Mouse (Mus musculus) layer of hippocampus, postnatal 36 days (tissue): ENCODE data around the gene Grn. TPM values are rescaled to one million over a fixed set of nuclear protein-coding genes. Genes with fewer than 3 reads are reported as not detected.
A peak's percentile ranks its signal among the peaks of the same experiment; 100 is the strongest.

Source experiments
- DNase-seq, 2 experiments: peaks; one replicate each; pipeline ENCODE4 v3.0.0; 2022
- total RNA-seq, 2 experiments: library from RNA; stranded (reverse); gene quantifications; 2 replicates each; pipeline ENCODE4 v1.2.3; 2021

The Grn gene
- total RNA-seq, 2 experiments from 2014 or later: 60.3 to 68.3 TPM

- no peak for DNase-seq
Measured at GRCm38 (mm10) chr11:102443740-102444139, 13.6 kb downstream of the Grn start.

GRCm38 (mm10) chr11:102444321-102444720 is 14.2 kb downstream of the Grn start:
- DNase-seq: no peak

- no peak for DNase-seq
Measured at GRCm38 (mm10) chr11:102444781-102445180, 14.7 kb downstream of the Grn start.

GRCm38 (mm10) chr11:102445264-102445890 is 15.3 kb downstream of the Grn start:
- no peak for DNase-seq

GRCm38 (mm10) chr11:102445891-102446361 is 15.8 kb downstream of the Grn start:
- DNase-seq: no peak

DNA sequence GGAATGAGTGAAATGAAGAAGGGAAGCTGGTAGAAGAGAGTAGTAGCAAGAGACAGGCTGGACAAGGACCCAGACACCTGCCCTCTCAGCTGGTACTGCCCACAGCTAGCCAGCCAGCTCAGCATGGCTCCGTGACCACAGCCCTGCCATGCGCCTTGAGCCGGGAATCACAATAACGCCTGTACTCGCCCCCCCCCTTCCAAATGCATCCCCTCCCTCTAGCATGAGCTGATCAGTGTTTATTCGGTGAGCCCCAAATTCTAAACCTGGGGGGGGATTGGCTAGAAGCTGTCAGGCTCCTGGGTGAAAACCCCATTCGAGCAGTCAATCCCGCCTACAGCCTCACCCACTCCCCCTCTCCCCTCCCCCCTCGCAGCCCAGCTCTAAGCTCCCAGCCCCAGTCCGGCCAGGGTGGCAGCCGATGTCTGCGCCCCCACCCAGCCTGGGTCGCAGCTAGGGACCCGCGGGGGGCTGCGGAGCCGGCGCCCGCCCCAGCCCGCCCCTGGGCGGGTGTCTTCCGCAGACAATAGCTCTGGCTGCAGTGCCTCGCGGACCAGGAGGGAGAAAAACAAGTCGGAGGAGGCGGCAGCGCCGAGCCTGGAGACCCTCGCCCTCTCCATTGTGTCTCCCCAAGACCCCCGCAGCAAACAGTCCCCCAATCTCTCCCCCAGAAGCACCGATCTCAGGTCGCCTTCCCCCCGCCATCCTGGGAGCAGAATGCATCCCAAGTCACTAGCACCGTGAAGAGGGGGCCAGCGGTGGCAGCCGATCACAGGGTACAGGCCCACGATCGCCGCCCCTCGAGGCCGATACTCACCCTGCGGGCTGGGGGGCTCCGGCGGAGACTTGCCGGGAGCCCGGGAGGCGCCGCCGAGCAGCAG is 16.7 kb downstream of the Grn start:
- no peak for DNase-seq

DNA sequence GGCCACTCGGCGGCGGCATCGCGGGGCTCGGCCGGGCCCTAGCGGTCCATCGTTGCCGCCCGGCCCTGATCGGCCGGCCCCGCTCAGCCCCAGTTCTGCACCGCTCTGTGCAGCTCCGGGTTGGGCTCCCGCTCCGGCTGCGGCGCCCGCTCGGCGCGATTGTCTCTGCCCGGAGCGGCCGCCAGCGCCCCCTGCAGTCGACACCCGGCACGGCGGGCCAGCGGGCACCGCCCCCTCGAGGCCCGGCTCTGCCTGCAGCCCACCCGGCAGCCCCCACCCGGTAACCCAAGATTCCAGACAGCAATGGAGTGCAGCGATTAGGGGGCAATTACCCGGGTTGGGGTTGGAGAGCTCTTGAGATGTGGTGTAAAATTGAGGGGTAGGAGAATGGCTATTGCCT is 17.4 kb downstream of the Grn start, which contains the start of gene Fam171a2:
Fam171a2 (minus strand) TSS at position 186 of the 400 bp plus-strand sequence.
- peak; percentile 78 to 83 for DNase-seq

- no peak for DNase-seq
Measured at GRCm38 (mm10) chr11:102448327-102448726, 18.2 kb downstream of the Grn start.

- DNase-seq: no peak
Measured at GRCm38 (mm10) chr11:102449043-102450008, 19.2 kb downstream of the Grn start.

DNA sequence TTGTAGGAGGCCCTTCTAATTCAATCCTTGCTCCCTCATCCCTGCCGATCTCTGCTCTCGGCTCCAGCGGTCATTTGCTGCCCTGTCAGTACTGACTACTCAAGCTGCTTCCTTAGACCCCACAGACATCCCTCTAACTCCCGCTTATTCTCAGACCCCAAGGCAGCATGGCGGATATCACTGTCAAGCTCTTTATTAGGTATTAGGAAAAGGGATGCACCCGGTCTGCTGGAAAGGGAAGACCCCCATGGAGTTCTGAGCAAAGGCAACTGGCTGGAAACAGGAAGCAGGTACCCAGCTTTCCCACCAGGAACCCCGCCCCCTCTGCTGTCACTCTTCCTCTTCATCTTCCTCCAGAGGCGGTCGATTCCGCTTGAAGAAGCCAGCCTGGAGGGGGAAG is 23.0 kb downstream of the Grn start:
- no peak for DNase-seq

GRCm38 (mm10) chr11:102455740-102456396 is 25.8 kb downstream of the Grn start:
- no peak for DNase-seq

DNA sequence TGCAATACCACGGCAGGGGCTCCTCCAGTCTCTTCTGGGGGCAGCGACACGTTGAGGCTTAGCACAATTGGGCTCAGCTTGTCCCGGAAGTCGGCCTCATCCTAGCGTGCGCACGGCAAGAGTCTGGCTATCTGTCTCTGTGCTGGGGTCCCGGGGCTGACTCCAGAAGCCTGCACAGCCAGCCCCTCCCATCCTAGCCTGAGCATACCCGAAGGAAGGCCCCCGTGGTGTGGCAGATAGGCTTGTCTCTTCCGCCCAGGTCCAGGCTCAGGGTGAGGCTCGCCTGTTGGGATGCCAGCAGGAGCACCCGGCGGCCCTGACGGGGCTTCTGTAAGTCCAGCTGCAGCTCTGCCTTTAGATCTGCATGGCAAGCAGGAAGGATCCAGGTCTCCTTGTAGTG is 30.4 kb downstream of the Grn start:
- DNase-seq: no peak

GRCm38 (mm10) chr11:102461764-102462163 is 31.6 kb downstream of the Grn start:
- DNase-seq: no peak

- no peak for DNase-seq
Measured at GRCm38 (mm10) chr11:102464901-102465300, 34.8 kb downstream of the Grn start.

DNA sequence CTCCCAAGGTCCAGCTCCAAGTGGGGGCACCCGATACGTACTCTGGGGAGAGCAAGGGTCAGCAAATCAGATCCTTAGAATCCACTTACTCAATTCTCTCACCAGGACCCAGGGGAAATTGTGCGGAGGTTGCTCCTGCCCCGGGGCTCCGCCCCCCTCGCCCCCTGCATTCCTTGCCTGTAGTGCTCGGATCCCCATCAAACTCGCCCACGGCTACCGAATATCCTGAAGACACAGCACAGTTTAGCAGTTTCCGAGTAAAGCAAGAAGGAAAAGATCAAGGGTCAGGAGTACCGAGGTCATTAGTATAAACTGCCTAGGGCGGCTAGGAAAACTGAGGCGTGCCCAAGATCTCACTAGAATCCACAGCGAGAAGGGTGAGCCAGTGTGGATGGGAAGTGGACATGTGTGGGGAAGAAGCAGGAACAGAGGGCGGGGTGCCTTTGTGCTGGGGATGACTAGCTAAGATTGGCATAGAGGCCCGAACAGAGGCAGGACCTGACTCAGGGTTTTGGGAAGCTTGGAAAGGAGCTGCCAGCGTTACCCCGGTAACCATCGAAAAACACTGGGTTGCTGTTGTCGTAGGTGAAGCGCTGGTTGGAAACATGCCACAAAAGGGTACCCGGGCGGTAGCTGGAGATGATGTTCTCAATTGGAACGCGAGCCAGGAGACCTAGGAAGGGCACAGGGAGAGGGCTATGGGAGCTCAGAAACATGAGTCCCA is 35.8 kb downstream of the Grn start:
- DNase-seq: peak; percentile 60 to 65

GRCm38 (mm10) chr11:102467041-102467631 is 37.0 kb downstream of the Grn start:
- DNase-seq: peak; percentile 93 to 94

- DNase-seq: no peak
Measured at GRCm38 (mm10) chr11:102469648-102470357, 39.7 kb downstream of the Grn start, which contains the start of gene Itga2b. Gene Itga2b, minus strand, starts transcription at chr11:102470122.

- no peak for DNase-seq
Measured at GRCm38 (mm10) chr11:102475027-102475426, 44.9 kb downstream of the Grn start.

DNA sequence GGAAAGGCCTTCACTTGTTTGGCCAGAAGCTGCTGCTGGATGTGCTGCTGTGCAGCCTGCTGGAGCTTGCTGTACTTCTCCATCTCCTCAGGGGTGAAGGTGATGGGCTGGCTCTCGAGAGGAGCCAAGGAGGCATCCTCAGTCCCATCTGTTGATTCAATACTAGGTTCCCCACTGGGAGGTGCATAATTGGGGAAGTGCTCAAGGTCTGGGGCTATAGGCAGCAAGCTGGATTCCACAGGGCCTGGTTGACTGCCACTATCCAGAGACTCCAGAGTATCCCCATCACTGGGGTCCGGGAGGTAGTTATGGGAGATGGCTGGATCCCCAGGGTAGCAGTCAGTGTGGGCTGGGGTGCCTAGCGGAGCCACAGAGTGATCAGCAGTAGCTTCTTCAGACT is 48.6 kb downstream of the Grn start:
- DNase-seq: no peak

DNA sequence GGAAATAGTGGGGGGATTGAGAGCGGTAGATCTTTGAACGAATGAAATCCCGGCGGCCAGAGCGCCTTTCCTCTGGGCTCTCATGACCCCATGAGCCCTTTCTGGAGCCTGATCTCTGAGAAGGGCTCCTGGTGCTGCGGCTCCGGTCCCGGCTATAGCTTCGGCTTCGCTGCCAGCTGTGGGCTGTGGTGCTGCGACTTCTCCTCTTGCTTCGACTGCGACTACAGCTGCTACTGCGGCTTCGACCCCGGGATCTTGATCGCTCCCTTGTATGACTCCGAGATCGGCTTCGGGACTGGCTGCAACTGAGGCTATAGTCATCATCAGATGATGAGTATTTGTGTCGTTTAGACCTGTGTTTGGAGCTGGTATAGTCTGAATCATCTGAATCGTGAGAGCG is 49.5 kb downstream of the Grn start:
- DNase-seq: no peak
